Mouse (Mus musculus): ENCODE results near the gene Ren1.

GRCm38 (mm10) chr1:133371431-133371830, 21.1 kb downstream of the Ren1 start:
- TF ChIP-seq CTCF (IDR thresholded peaks at IDR 0.05; ENCODE audit: low read depth) (no peak), EP300 (optimal IDR thresholded peaks at IDR 0.05) (no peak)
